Mouse (Mus musculus) ES-E14 (cell line): Measurements from ENCODE around the gene Dst. TPM values are rescaled to one million over a fixed set of nuclear protein-coding genes. Genes with fewer than 3 reads are reported as not detected.
A peak's percentile ranks its signal among the peaks of the same experiment; 100 is the strongest.

Source experiments
- DNase-seq: peaks from one replicate; pipeline ENCODE4 v3.0.0-alpha.2; 2013; ENCODE audit warnings: low read depth, low spot score
- H3K27ac ChIP-seq: 2 replicates; pipeline ENCODE4 v1.5.1; 2012; ENCODE audit warnings: low read depth, mild to moderate bottlenecking, low read length, moderate library complexity, mixed read lengths; ENCODE audit not compliant: poor library complexity, insufficient read depth, severe bottlenecking
- H3K36me3 ChIP-seq: 2 replicates; pipeline ENCODE4 v1.6.1; 2012; ENCODE audit warnings: mild to moderate bottlenecking, low read length, moderate library complexity, mixed read lengths; ENCODE audit not compliant: control insufficient read depth, poor library complexity, insufficient read depth, severe bottlenecking
- H3K4me1 ChIP-seq, 2 experiments: fragments of 150-350 bp in 1 of 2; sonication (generic) in 1 of 2; 2 replicates each; pipeline ENCODE4 v1.6.1; 2012; ENCODE audit warnings: low read length in 2 of 2, mild to moderate bottlenecking in 1 of 2, mixed read lengths in 1 of 2; ENCODE audit not compliant: control insufficient read depth in 2 of 2, insufficient read depth in 2 of 2, poor library complexity in 1 of 2
- H3K4me3 ChIP-seq, 2 experiments: fragments of 150-350 bp in 1 of 2; sonication (generic) in 1 of 2; 2 replicates each; pipeline ENCODE4 v1.5.1; 2012; ENCODE audit warnings: low read length in 2 of 2, low read depth in 1 of 2, mild to moderate bottlenecking in 1 of 2, mixed read lengths in 1 of 2; ENCODE audit not compliant: insufficient read depth in 1 of 2, poor library complexity in 1 of 2, severe bottlenecking in 1 of 2
- H3K9ac ChIP-seq: 2 replicates; pipeline ENCODE4 v1.6.1; 2012; ENCODE audit warnings: low read depth, mild to moderate bottlenecking, low read length, mixed read lengths; ENCODE audit not compliant: poor library complexity, insufficient read depth, severe bottlenecking
- H3K9me3 ChIP-seq: fragments of 150-350 bp; sonication (generic); 2 replicates; pipeline ENCODE4 v1.6.1; 2012; ENCODE audit warnings: low read depth, mild to moderate bottlenecking, low read length; ENCODE audit not compliant: control insufficient read depth, insufficient read depth
- CHD2 ChIP-seq: IDR thresholded peaks from 2 replicates; pipeline ENCODE4 v1.6.1; 2014; ENCODE audit warnings: mild to moderate bottlenecking, low read depth, low read length, inconsistent platforms
- HCFC1 ChIP-seq: IDR thresholded peaks from 2 replicates; pipeline ENCODE4 v1.6.1; 2012; ENCODE audit warnings: low read length, inconsistent platforms, borderline replicate concordance; ENCODE audit not compliant: insufficient read depth
- MAFK ChIP-seq: IDR thresholded peaks from 2 replicates; pipeline ENCODE4 v1.6.1; 2014; ENCODE audit warnings: mild to moderate bottlenecking, low read depth, low read length, inconsistent platforms; ENCODE audit not compliant: insufficient read depth
- ZC3H11A ChIP-seq: IDR thresholded peaks from 2 replicates; pipeline ENCODE4 v1.6.1; 2012; ENCODE audit warnings: low read depth, mild to moderate bottlenecking, inconsistent platforms, low read length, borderline replicate concordance
- ZNF384 ChIP-seq: IDR thresholded peaks from 2 replicates; pipeline ENCODE4 v1.6.1; 2012; ENCODE audit warnings: low read depth, low read length, inconsistent platforms
- in situ Hi-C, 2 experiments: fragments of 600-800 bp; cut with MboI; formaldehyde crosslinking; loops; one replicate each; pipeline ENCODE4 v1.15.1; 2025; ENCODE audit warnings: low sequenced_read_pairs in 2 of 2, inconsistent platforms in 1 of 2; ENCODE audit not compliant: unreplicated experiment in 2 of 2
- total RNA-seq: library from RNA; depleted of rRNA; stranded (reverse); fragments of 300-350 nt; gene quantifications from 2 replicates; pipeline ENCODE4 v1.2.3, GENCODE M21; 2012

Dst gene
- total RNA-seq, 1 experiment = 186 TPM

- TF ChIP-seq ZNF384 (no peak), CHD2 (no peak), MAFK (no peak), HCFC1 (no peak), ZC3H11A (no peak)
- H3K4me3 ChIP-seq = peak overlapping the region; percentile 86 to 92
- H3K4me1 ChIP-seq = peaks cover 9 to 13% of the 10 kb centered on the region in 2 experiments
- peak; percentile 62 for DNase-seq
- peak overlapping the region; percentile 73 for H3K9ac ChIP-seq
- no peaks in the 10 kb centered on the region for H3K36me3 ChIP-seq
- peak overlapping the region; percentile 46; the same call in 1 of the 2 replicates for H3K27ac ChIP-seq
- no peaks in the 10 kb centered on the region for H3K9me3 ChIP-seq
- in situ Hi-C loops = no loop called here
These were observed 103.1 kb downstream of the Dst start for GRCm38 (mm10) chr1:34011051-34011677.

- DNase-seq = peak; percentile 37
- in situ Hi-C loops = no loop called here
- Histone ChIP-seq H3K9ac (peak overlapping the region; percentile 73), H3K4me3 (peak overlapping the region; percentile 86 to 92), H3K27ac (peak overlapping the region; percentile 46; the same call in 1 of the 2 replicates), H3K4me1 (peaks cover 9 to 15% of the 10 kb centered on the region in 2 experiments), H3K36me3 (no peaks in the 10 kb centered on the region), H3K9me3 (no peaks in the 10 kb centered on the region)
- TF ChIP-seq MAFK = no peak
- TF ChIP-seq ZC3H11A = no peak
- TF ChIP-seq ZNF384 = no peak
- TF ChIP-seq CHD2 = no peak
- no peak for TF ChIP-seq HCFC1
These were observed 103.8 kb downstream of the Dst start for GRCm38 (mm10) chr1:34011821-34012271.

- TF ChIP-seq HCFC1 = no peak
- no peak for TF ChIP-seq CHD2
- 0 out of 2 replicates have a peak, but pooled peaks have one; percentile 27 for TF ChIP-seq MAFK
- TF ChIP-seq ZNF384 = no peak
- H3K4me1 ChIP-seq = peaks cover 6% of the 10 kb centered on the region in 2 experiments
- H3K4me3 ChIP-seq = no peak overlapping the region
- no peak overlapping the region for H3K27ac ChIP-seq
- DNase-seq = no peak
- H3K9me3 ChIP-seq = no peaks in the 10 kb centered on the region
- in situ Hi-C loops = no loop called here
- H3K36me3 ChIP-seq = no peaks in the 10 kb centered on the region
- no peak overlapping the region for H3K9ac ChIP-seq
These were observed 105.5 kb downstream of the Dst start for GRCm38 (mm10) chr1:34013490-34013889.

- Histone ChIP-seq H3K4me3 (no peak overlapping the region), H3K27ac (no peak overlapping the region), H3K9ac (no peak overlapping the region), H3K4me1 (peaks cover 5 to 7% of the 10 kb centered on the region in 2 experiments), H3K9me3 (no peaks in the 10 kb centered on the region), H3K36me3 (no peaks in the 10 kb centered on the region)
- TF ChIP-seq MAFK (no peak), ZC3H11A (no peak), HCFC1 (no peak), ZNF384 (no peak), CHD2 (no peak)
- in situ Hi-C loops = no loop called here
- no peak for DNase-seq
These were observed 108.8 kb downstream of the Dst start for GRCm38 (mm10) chr1:34016780-34017179.
